10 mouse cellular contexts compared by ENCODE assay signal in genomic region chr7:34849660-34850059, GRCm38 (mm10). TPM values are rescaled to one million over a fixed set of nuclear protein-coding genes. Genes with fewer than 3 reads are reported as not detected.
DNase-seq lines count a peak whose midpoint lies in the region; ATAC-seq and TF ChIP-seq lines count a peak whose summit lies in the region.
"Had no signal": no experiment of that assay in that cellular context is flagged by ENCODE, and none has a peak within 500 bp of the region (broad histone marks: within the 10 kb centered on the region; RNA-seq: fewer than 3 reads in every experiment).

No protein-coding gene starts in this region.

- WGBS in liver, postnatal 0 days (ENCODE audit: insufficient replicate concordance): 39% methylated on average over 10 of the region's 10 CpGs
- WGBS in forebrain, postnatal 0 days: 45% methylated on average over 10 of the region's 10 CpGs

- no peaks in the 10 kb centered on the region for H3K9me3 ChIP-seq in liver, postnatal 0 days (ENCODE audit: low read length)
- H3K9me3 ChIP-seq in forebrain, postnatal 0 days (ENCODE audit: low read length): no peaks in the 10 kb centered on the region
- H3K9me3 ChIP-seq: heart, embryonic 15.5 days had no signal

- H3K36me3 ChIP-seq in liver, postnatal 0 days (replicated peaks; ENCODE audit: insufficient read depth, low read length): no peaks in the 10 kb centered on the region
- H3K36me3 ChIP-seq in forebrain, postnatal 0 days (ENCODE audit: insufficient read depth): no peaks in the 10 kb centered on the region
- H3K36me3 ChIP-seq: heart, embryonic 15.5 days had no signal

- no peak overlapping the region for H3K4me3 ChIP-seq in gastrocnemius, adult 2 months
- H3K4me3 ChIP-seq in liver, postnatal 0 days (ENCODE audit: low read depth, low read length): no peak overlapping the region
- no peak overlapping the region for H3K4me3 ChIP-seq in forebrain, postnatal 0 days (ENCODE audit: low read depth, low read length)
- H3K4me3 ChIP-seq: heart, embryonic 15.5 days; myocyte had no signal

- no peak overlapping the region for H3K4me2 ChIP-seq in liver, postnatal 0 days (ENCODE audit: low read depth, low read length)
- no peak overlapping the region for H3K4me2 ChIP-seq in forebrain, postnatal 0 days (ENCODE audit: low read depth)
- H3K4me2 ChIP-seq: heart, embryonic 15.5 days had no signal

- peak; percentile 66 for TF ChIP-seq CTCF in gastrocnemius, adult 2 months (IDR thresholded peaks at IDR 0.05)
- TF ChIP-seq CTCF in liver, postnatal 0 days (IDR thresholded peaks at IDR 0.05; ENCODE audit: low read depth): peak; percentile 62
- no peak for TF ChIP-seq CTCF in forebrain, postnatal 0 days (IDR thresholded peaks at IDR 0.05; ENCODE audit: low read depth)

- DNase-seq in gastrocnemius, adult 2 months: peak; percentile 48
- DNase-seq in gastrocnemius, postnatal 4 days (ENCODE audit: low spot score in 2 of 2): no peak
- DNase-seq in ovary, postnatal 36 days (ENCODE audit: low spot score): peak; percentile 11
- DNase-seq in ovary, adult 18-20 months (ENCODE audit: low spot score): no peak
- DNase-seq in liver, postnatal 0 days: peak; percentile 26
- no peak for DNase-seq in forebrain, postnatal 0 days
- DNase-seq in right cerebral cortex, postnatal 25 days: no peak

- H3K27me3 ChIP-seq in liver, postnatal 0 days (ENCODE audit: insufficient read depth, low read length): no peaks in the 10 kb centered on the region
- H3K27me3 ChIP-seq in forebrain, postnatal 0 days (ENCODE audit: insufficient read depth, low read length): no peaks in the 10 kb centered on the region
- H3K27me3 ChIP-seq: heart, embryonic 15.5 days had no signal

- intact Hi-C loops in gastrocnemius, adult 2 months (cut with DNase I): loop anchor here (10.0 kb wide), 3 partner anchors 145 to 425 kb away; no protein-coding TSS in a partner anchor

- TF ChIP-seq EP300 in liver, postnatal 0 days (IDR thresholded peaks at IDR 0.05; ENCODE audit: low read depth): no peak

- no peaks in the 10 kb centered on the region for H3K4me1 ChIP-seq in liver, postnatal 0 days (ENCODE audit: insufficient read depth)
- no peaks in the 10 kb centered on the region for H3K4me1 ChIP-seq in forebrain, postnatal 0 days (ENCODE audit: insufficient read depth)
- H3K4me1 ChIP-seq: heart, embryonic 15.5 days had no signal

- ATAC-seq in liver, postnatal 0 days: no peak
- ATAC-seq in megakaryocyte-erythroid progenitor cell, adult 5-6 weeks (replicated peaks; ENCODE audit: low FRiP score, low TSS enrichment, poor library complexity, severe bottlenecking): no peak
- no peak for ATAC-seq in forebrain, postnatal 0 days

- no peak overlapping the region for H3K9ac ChIP-seq in liver, postnatal 0 days (replicated peaks)
- no peak overlapping the region for H3K9ac ChIP-seq in forebrain, postnatal 0 days
- H3K9ac ChIP-seq: heart, embryonic 15.5 days had no signal

- no peak overlapping the region for H3K27ac ChIP-seq in gastrocnemius, adult 2 months
- no peak overlapping the region for H3K27ac ChIP-seq in liver, postnatal 0 days (ENCODE audit: low read depth)
- H3K27ac ChIP-seq in forebrain, postnatal 0 days (ENCODE audit: low read depth, low read length): no peak overlapping the region
- H3K27ac ChIP-seq: heart, embryonic 15.5 days had no signal

RNA-seq across cellular contexts. Expression of gene Chst8, which starts 37.1 kb away (rescaled TPM):
- under 1 TPM in 1 of 2 experiments, not detected in 1; 0.75 TPM for total RNA-seq in gastrocnemius, adult 2 months (2021)
- total RNA-seq in gastrocnemius, postnatal 4 days (2021): 1 to 10 TPM in 1 of 2 experiments, under 1 TPM in 1; 0.83 to 1.3 TPM
- 0.21 and 0.47 TPM in 2 replicates for polyA plus RNA-seq in liver, postnatal 0 days (2015; fragmentation: Nextera tagmentation; extraction: Ambion mirVana)
- not detected in 2 replicates for total RNA-seq in megakaryocyte-erythroid progenitor cell, adult 5-6 weeks (2014; fragmentation: Nextera tagmentation)
- not detected in 2 replicates for total RNA-seq in megakaryocyte-erythroid progenitor cell, adult 5-6 weeks (2017)
- total RNA-seq in forebrain, postnatal 0 days (2014; rRNA removed): 17.6 and 22.2 TPM in 2 replicates
- polyA plus RNA-seq in forebrain, postnatal 0 days (2015; fragmentation: Nextera tagmentation; extraction: Ambion mirVana): 10.8 and 14.2 TPM in 2 replicates
- polyA plus RNA-seq: myocyte had no signal

Comparison
In these comparisons a context has a peak if more than half of its experiments do, and no peak if none do; other contexts are left out.
1. DNase-seq: peak in gastrocnemius, adult 2 months (single experiment), ovary, postnatal 36 days (single experiment) and liver, postnatal 0 days (single experiment); none in gastrocnemius, postnatal 4 days (0 of 2), ovary, adult 18-20 months (single experiment), forebrain, postnatal 0 days (single experiment) and right cerebral cortex, postnatal 25 days (single experiment).